Mouse (Mus musculus): ENCODE measurements at regions not wholly inside any gene's neighbourhood (a gene's known extent, or its start where the extent isn't known, plus 50 kb on each side); places are given as distances from the start of the nearest gene placed in this dataset.

DNA sequence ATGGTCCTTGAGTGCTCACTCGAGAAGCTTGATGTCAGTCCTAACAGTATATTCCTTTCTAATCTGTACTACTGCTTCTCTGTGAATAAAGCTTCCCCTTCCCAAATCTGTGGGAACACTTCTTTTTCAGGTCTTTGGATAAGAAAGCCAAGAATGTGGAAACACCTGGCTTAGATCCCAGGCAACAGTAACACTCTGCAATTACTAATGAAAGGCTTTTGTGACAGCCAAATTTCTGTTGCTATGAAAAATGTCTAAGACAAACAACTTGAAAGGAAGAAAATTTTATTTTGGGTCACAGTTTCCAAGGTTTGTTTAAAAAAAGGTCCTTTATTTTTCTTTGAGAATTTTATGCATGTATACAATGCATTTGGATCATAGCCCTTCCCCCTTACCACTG is 56.0 kb upstream of the Mroh9 start:
- TF ChIP-seq POLR2A (IDR thresholded peaks at IDR 0.05; ENCODE audit: extremely low read depth, insufficient read depth, low read length) (no peak), CTCF (IDR thresholded peaks at IDR 0.05; ENCODE audit: extremely low read depth, insufficient read depth, low read length) (no peak)

Measured in cortical plate, adult 2 months (tissue).